Mouse (Mus musculus): Measurements from ENCODE around the gene Tulp3.

GRCm38 (mm10) chr6:128295876-128296749 is 59.5 kb downstream of the Tulp3 start:
- TF ChIP-seq POLR2A (IDR thresholded peaks at IDR 0.05; ENCODE audit: borderline replicate concordance, insufficient read depth, low read length) (no peak), CTCF (IDR thresholded peaks at IDR 0.05; ENCODE audit: borderline replicate concordance, insufficient read depth, low read depth, low read length) (no peak)
